Mouse (Mus musculus) kidney, postnatal 10 days (tissue): ENCODE measurements at regions not wholly inside any gene's neighbourhood (a gene's known extent, or its start where the extent isn't known, plus 50 kb on each side); places are given as distances from the start of the nearest gene placed in this dataset.

Source experiments
- DNase-seq: peaks from one replicate; pipeline ENCODE4 v3.0.0; 2021; ENCODE audit warnings: mixed read lengths

DNA sequence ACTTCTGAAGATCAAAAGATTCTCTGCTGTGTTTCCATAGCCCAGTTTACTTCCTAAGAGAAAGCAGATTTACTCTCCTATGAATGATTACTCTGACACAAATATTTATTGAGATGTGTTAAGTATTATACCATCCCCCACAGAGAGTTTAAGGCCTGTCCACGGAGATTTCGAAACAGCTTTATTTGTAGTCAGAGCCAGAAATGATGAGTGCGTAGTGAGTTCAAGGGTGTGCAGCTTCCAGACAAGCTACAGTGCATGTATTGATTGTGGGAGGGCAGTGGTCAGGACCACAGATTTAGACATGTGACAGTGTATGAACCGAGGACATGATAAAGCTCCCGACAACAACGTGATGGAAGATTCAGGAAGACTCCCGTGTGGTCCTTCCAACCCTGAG lies 126.8 kb downstream of the Hlx start:
- DNase-seq: no peak

- no peak for DNase-seq
Measured at GRCm38 (mm10) chr1:184603136-184603535, 129.3 kb downstream of the Hlx start.

DNA sequence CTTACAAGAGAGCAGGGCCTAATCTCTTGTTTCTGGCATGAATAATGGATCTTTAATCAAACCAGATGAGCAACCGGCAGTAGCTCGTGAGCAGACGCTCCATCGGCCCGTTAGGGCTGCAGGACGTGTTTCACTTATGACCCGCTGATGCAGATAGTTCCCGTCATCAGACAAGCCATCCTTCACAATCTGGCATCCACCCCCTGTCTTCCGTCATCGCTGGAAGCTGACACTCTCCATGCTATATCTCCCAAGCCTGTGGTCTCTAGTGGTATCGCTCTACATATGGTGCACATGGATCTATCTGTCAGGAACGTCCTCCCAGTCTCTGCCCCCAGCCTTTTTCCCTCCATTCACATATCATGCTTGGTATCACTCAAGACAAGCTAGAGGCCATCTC lies 137.0 kb downstream of the Hlx start:
- no peak for DNase-seq

DNA sequence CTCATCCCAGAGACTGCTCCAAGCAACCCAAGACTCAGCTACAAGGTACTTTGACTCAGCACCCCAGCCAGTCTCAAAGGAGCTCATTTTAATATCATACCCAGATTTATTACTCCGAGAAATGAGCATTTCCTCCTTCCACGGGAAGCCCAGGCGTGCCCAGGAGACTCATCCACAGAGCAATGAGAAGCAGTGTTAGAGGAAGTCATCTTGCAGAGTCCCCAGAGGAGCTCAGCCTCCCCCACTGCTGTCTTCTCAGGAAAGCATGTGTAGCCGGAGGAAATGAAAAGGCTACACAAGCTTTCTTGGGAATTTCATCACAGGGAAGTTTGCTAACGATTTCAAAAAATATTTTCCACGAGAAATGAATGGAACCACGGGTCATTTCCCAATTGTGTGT lies 141.8 kb downstream of the Hlx start:
- DNase-seq: peak; percentile 34

DNA sequence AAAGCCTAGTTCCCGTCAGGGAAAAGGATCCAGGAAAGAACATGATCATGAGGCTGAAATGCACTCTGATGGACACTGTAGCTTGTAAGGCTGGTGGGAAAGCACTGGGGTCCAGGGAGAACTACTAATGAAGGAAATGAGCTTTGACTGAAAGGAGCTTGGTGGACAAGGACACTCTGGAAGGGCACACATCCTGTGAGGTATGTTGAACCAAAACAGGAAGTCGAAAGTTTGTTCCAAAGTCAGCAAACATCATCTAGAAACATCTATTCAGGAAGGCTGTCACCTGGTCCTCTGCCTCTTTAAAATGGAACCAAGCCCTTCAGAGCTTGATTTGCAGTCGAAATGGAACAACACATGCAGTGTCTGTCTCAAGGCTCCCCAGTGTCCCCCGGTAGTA lies 143.1 kb downstream of the Hlx start:
- no peak for DNase-seq

DNA sequence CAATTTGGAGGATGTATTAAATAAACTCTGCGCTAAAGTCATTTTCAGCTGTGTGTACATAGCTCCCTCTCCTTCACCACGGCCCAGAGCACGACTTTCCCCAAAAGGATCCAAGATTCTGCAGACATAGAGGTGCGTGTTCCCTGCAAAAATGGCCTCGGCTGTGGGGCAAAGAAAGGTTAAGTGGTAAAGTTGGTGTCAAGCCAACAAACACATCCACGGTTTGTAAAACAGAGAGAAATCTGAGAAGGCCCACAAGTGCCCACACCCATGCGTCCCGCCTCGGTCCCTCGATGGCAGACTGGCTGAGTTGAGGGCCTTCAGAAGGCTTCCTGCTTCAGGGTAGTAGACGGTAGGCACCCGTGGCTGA lies 147.9 kb downstream of the Hlx start:
- DNase-seq: no peak

DNA sequence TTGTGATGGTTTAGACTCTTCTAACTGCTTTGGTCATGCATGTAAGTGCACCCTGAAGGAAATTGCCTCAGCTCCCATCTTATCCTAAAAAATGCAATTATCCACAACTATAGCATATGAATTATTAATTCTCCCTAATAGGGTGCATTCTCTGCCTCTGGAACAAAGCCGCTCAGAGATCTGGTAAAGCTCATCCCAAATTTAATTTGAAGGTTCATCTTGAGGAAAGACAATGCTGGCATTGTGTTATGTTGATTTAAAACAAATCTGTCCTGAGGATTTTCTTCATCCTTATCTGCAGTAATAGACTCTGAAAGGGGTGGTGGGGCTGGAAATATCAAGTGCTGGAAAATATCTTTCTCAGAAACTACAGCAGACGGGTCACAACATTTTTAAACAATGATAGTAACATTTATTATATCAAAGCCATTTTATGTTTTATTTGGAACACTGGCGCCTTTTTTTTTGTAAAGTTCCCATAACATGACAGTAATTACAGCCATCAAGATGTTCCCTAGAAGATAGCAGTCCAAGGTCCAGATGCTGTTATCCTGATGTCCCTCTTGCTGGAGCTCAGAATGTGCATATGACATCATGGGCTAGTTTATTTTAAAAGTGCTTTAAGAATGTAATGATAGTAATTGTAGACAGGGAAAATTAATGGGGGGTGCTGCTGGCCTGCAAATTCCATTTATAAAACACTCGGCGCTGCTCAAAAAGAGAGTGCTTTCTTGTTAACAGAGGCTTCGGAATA lies 148.5 kb downstream of the Hlx start:
- no peak for DNase-seq

GRCm38 (mm10) chr1:184579475-184579874 lies 152.9 kb downstream of the Hlx start:
- DNase-seq: no peak

- DNase-seq: no peak
Measured at GRCm38 (mm10) chr1:184576527-184576926, 155.9 kb downstream of the Hlx start.

GRCm38 (mm10) chr1:184573325-184573724 lies 159.1 kb downstream of the Hlx start:
- no peak for DNase-seq

DNA sequence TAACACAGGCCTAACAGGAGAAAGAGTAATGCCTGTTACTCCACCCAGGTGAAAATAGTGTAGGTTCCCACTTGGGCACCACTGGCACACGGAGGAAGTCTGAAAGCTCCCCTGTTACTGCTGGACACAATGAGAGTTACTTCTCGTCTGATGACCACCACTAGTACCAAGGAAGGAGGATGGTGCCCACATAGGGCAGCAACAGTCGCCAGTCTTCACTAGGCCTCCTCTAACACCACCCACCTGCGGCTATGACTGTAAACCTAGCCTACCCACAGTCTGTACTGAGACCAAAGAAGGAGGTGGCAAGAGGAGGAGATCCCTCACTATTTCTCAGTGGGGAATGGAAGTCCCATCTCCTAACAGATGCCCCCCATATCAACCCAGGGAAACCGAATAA lies 161.7 kb downstream of the Hlx start:
- no peak for DNase-seq

DNA sequence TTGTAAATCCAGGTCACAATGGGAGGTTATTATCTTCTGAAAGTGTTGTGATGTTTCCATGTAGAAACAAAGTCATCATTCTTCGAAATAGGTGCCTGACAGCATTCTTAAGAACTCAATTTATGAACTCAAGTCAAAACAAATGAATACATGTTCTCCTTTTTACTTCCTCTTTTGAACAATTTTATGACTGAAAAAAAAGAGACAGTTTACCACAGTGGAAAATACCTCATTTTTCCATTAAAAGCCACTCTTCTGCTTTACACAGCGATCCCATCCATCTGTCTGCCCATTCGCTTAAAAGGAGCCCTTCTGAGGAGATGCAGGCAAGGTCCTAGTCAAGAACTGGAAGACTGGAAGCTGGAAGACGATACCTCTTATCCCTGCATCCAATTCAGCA lies 169.5 kb downstream of the Hlx start:
- no peak for DNase-seq

DNA sequence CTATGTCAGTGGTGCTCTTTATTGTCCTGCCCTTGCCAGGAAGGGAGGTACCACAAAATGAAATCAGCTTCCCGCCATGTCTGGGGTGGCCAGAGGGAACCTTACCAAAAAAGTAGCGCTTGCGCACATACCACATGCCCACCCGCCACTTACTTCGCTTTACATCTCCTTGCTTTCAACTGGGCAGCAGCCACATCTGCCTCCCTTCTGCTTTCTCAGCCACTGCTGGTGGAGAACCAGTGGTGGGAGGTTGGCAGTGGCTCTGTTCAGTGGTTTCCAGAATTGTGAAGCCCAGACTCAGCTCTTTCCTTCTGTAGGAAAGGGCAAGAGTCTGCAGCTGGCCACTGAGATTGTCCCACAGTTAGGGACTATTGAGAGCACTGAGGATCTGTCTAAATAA lies 170.2 kb downstream of the Hlx start:
- DNase-seq: no peak

- no peak for DNase-seq
Measured at GRCm38 (mm10) chr1:184559543-184559942, 172.9 kb downstream of the Hlx start.

- DNase-seq: no peak
Measured at GRCm38 (mm10) chr1:184553791-184554190, 178.6 kb downstream of the Hlx start.

DNA sequence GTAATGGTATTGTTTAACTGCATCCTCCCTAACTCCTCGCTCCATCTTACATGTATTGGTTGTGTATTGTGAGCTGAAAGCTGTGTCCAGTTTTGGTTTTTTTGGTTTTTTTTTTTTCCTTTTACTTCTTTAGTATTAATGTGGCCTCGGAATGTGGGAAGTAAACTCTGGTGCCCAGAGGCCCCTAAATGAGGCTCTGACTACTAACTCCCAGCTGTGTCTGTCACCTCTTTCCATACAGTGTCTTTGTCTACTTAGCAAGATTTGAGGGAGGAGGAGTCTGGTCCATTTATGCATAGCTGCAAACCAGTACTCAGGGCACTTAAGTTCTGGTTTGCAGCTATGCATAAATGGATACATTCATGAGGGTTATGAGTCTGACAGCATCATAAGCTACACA lies 181.9 kb downstream of the Hlx start:
- no peak for DNase-seq

GRCm38 (mm10) chr1:184547650-184548235 lies 184.7 kb downstream of the Hlx start:
- no peak for DNase-seq

DNA sequence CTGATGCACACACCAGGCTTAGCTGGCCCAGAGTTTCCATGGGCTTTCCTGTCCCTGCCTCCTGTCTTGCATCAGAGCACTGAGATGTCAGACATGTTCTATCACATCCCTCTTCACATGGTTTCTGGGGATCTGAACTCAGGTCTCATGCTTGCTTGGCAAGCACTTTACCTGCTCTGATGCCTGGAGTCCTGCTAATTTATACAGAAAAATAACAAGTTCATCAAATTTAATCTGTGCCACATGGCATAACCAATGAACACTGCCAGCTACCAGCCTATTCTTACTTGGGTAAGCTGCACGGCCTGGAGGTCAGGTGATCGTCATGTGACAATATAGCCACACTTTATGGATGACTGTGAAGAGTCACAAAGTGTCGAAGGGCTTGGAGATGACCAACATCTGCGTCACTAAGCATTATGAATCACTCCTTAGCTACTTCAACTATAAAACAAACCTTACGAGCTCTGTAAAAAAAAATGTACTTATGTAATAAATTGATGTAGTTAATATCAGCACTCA lies 186.2 kb downstream of the Hlx start:
- no peak for DNase-seq

DNA sequence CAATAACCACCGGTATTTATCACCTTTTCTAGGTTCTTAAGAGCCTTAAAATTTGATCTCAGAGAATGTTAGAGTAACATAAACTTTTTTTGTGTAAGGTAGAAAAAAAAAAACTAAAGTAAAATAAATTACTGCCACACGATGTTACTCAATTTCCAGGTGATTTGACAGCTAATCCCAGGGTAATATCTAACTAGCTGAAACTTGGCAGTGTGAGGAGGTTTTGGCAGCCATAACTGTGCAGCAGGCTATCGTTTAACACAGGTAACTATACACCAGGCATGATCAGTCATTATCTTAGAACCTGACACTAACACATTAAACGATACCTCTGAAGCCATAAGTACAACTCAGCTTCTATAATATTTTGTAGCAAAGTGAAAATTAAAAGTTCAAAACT lies 187.3 kb downstream of the Hlx start:
- DNase-seq: no peak

- DNase-seq: no peak
Measured at GRCm38 (mm10) chr1:184542321-184543115, 189.9 kb downstream of the Hlx start.

- DNase-seq: no peak
Measured at GRCm38 (mm10) chr1:184539818-184540217, 192.6 kb downstream of the Hlx start.

- no peak for DNase-seq
Measured at GRCm38 (mm10) chr1:184536311-184537200, 195.9 kb downstream of the Hlx start.

DNA sequence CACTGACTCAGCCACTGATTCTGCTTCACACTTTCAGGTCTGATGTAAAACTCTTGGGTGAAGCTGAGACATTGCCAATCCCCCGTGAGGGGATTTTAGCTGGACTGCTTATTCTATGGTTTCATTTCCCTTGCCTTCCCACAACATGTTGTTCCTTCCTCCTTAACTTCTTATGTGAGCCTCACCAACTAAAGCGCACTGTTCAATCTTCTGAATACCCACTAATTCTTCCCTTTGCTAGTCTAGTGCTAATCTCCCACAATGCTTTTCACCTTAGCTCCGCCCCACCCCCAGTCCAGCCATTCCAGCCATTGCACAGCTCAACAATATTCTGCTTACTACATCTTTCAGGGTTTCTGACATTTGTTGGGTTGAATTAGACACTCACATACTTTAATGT lies 196.7 kb downstream of the Hlx start:
- no peak for DNase-seq
